Mouse (Mus musculus) MEL (cell line): ENCODE measurements around the gene 1700025G04Rik. TPM values are rescaled to one million over a fixed set of nuclear protein-coding genes. Genes with fewer than 3 reads are reported as not detected.

ENCODE experiments used
- DNase-seq: peaks from one replicate; pipeline ENCODE4 v3.0.0; 2011; ENCODE audit warnings: low read depth, low spot score
- H3K27ac ChIP-seq: 2 replicates; pipeline ENCODE4 v1.5.1; 2012; ENCODE audit warnings: low read depth, mild to moderate bottlenecking, control low read depth, low read length, moderate library complexity; ENCODE audit not compliant: control insufficient read depth
- H3K27me3 ChIP-seq, 2 experiments: fragments of 150-350 bp in 1 of 2; sonication (generic) in 1 of 2; 2 replicates each; pipeline ENCODE4 v1.6.1; 2012; ENCODE audit warnings: low read length in 2 of 2, mild to moderate bottlenecking in 2 of 2, improper control_type of control experiment in 1 of 2, moderate library complexity in 1 of 2; ENCODE audit not compliant: insufficient read depth in 2 of 2, control insufficient read depth in 1 of 2
- H3K36me3 ChIP-seq, 2 experiments: 2 replicates each; pipeline ENCODE4 v1.6.1; 2012 to 2014; ENCODE audit warnings: low read length in 2 of 2, improper control_type of control experiment in 1 of 2, inconsistent platforms in 1 of 2, mild to moderate bottlenecking in 1 of 2; ENCODE audit not compliant: insufficient read depth in 2 of 2, control insufficient read depth in 1 of 2
- H3K4me1 ChIP-seq, 2 experiments: fragments of 150-350 bp in 1 of 2; sonication (generic) in 1 of 2; 2 replicates each; pipeline ENCODE4 v1.6.1; 2012; ENCODE audit warnings: low read length in 2 of 2, improper control_type of control experiment in 1 of 2, mild to moderate bottlenecking in 1 of 2; ENCODE audit not compliant: insufficient read depth in 2 of 2, control insufficient read depth in 1 of 2
- H3K4me3 ChIP-seq, 2 experiments: fragments of 150-350 bp in 1 of 2; sonication (generic) in 1 of 2; 2 replicates each; pipeline ENCODE4 v1.5.1; 2012; ENCODE audit warnings: low read depth in 2 of 2, low read length in 2 of 2, mild to moderate bottlenecking in 2 of 2, moderate library complexity in 2 of 2, control low read depth in 1 of 2, improper control_type of control experiment in 1 of 2; ENCODE audit not compliant: control insufficient read depth in 1 of 2, insufficient read depth in 1 of 2
- H3K79me2 ChIP-seq: 2 replicates; pipeline ENCODE4 v1.6.1; 2012; ENCODE audit warnings: mild to moderate bottlenecking, low read length, moderate library complexity; ENCODE audit not compliant: control insufficient read depth, poor library complexity, insufficient read depth
- H3K9ac ChIP-seq: 2 replicates; pipeline ENCODE4 v1.6.1; 2012; ENCODE audit warnings: low read depth, mild to moderate bottlenecking, control low read depth, low read length, moderate library complexity; ENCODE audit not compliant: control insufficient read depth, poor library complexity, severe bottlenecking
- H3K9me3 ChIP-seq: fragments of 150-350 bp; sonication (generic); replicated peaks from 2 replicates; pipeline ENCODE4 v1.6.1; 2012; ENCODE audit warnings: mild to moderate bottlenecking, low read length, improper control_type of control experiment, moderate library complexity; ENCODE audit not compliant: insufficient read depth
- CTCF ChIP-seq, 3 experiments: IDR thresholded peaks in 2 of 3; conservative IDR thresholded peaks in 1 of 3; 2 replicates each; pipeline ENCODE4 v1.5.1; 2011 to 2012; ENCODE audit warnings: low read length in 3 of 3, low read depth in 2 of 3, mild to moderate bottlenecking in 2 of 3, improper control_type of control experiment in 1 of 3, inconsistent platforms in 1 of 3, mixed read lengths in 1 of 3, moderate library complexity in 1 of 3; ENCODE audit not compliant: control insufficient read depth in 1 of 3, insufficient read depth in 1 of 3, poor library complexity in 1 of 3, severe bottlenecking in 1 of 3
- E2F4 ChIP-seq: IDR thresholded peaks from 2 replicates; pipeline ENCODE4 v1.6.1; 2011; ENCODE audit warnings: low read depth, low read length, improper control_type of control experiment, borderline replicate concordance
- ELF1 ChIP-seq: IDR thresholded peaks from 2 replicates; pipeline ENCODE4 v1.6.1; 2014; ENCODE audit warnings: low read depth, mild to moderate bottlenecking, inconsistent platforms, low read length, improper control_type of control experiment, moderate library complexity
- GATA1 ChIP-seq: IDR thresholded peaks from 2 replicates; pipeline ENCODE4 v1.6.1; 2011; ENCODE audit warnings: low read depth, low read length, improper control_type of control experiment
- HCFC1 ChIP-seq: IDR thresholded peaks from 2 replicates; pipeline ENCODE4 v1.6.1; 2012; ENCODE audit warnings: low read depth, mild to moderate bottlenecking, inconsistent platforms, low read length, improper control_type of control experiment, moderate library complexity
- JUND ChIP-seq: IDR thresholded peaks from 2 replicates; pipeline ENCODE4 v1.6.1; 2011; ENCODE audit warnings: low read depth, mild to moderate bottlenecking, improper control_type of control experiment, low read length
- MAFK ChIP-seq: IDR thresholded peaks from 2 replicates; pipeline ENCODE4 v1.6.1; 2011; ENCODE audit warnings: low read depth, mild to moderate bottlenecking, low read length, improper control_type of control experiment, borderline replicate concordance
- MAX ChIP-seq: IDR thresholded peaks from 2 replicates; pipeline ENCODE4 v1.6.1; 2011; ENCODE audit warnings: low read length, improper control_type of control experiment
- MEF2A ChIP-seq: IDR thresholded peaks from 2 replicates; pipeline ENCODE4 v1.6.1; 2014; ENCODE audit warnings: low read depth, mild to moderate bottlenecking, inconsistent platforms, low read length, improper control_type of control experiment; ENCODE audit not compliant: poor library complexity, insufficient replicate concordance, severe bottlenecking; ENCODE audit errors: extremely low read depth
- MYB ChIP-seq: IDR thresholded peaks from 2 replicates; pipeline ENCODE4 v1.6.1; 2011; ENCODE audit warnings: mild to moderate bottlenecking, low read depth, low read length, improper control_type of control experiment
- MYC ChIP-seq: IDR thresholded peaks from 2 replicates; pipeline ENCODE4 v1.6.1; 2011; ENCODE audit warnings: low read depth, mild to moderate bottlenecking, low read length, improper control_type of control experiment, moderate library complexity
- NRF1 ChIP-seq: IDR thresholded peaks from 2 replicates; pipeline ENCODE4 v1.6.1; 2014; ENCODE audit warnings: low read depth, mild to moderate bottlenecking, inconsistent platforms, low read length, improper control_type of control experiment, moderate library complexity; ENCODE audit not compliant: poor library complexity, insufficient read depth, severe bottlenecking
- POLR2AphosphoS2 ChIP-seq: IDR thresholded peaks from 2 replicates; pipeline ENCODE4 v1.6.1; 2011; ENCODE audit warnings: low read length, improper control_type of control experiment
- RCOR1 ChIP-seq: IDR thresholded peaks from 2 replicates; pipeline ENCODE4 v1.6.1; 2012; ENCODE audit warnings: low read depth, mild to moderate bottlenecking, inconsistent platforms, low read length, improper control_type of control experiment
- SMC3 ChIP-seq: IDR thresholded peaks from 2 replicates; pipeline ENCODE4 v1.6.1; 2011; ENCODE audit warnings: low read depth, low read length, improper control_type of control experiment
- TCF12 ChIP-seq: IDR thresholded peaks from 2 replicates; pipeline ENCODE4 v1.6.1; 2014; ENCODE audit warnings: low read depth, mild to moderate bottlenecking, inconsistent platforms, low read length, improper control_type of control experiment, moderate library complexity
- USF2 ChIP-seq, 2 experiments: IDR thresholded peaks; 2 replicates each; pipeline ENCODE4 v1.6.1; 2011 to 2012; ENCODE audit warnings: improper control_type of control experiment in 2 of 2, low read length in 2 of 2, borderline replicate concordance in 1 of 2, inconsistent platforms in 1 of 2, low read depth in 1 of 2, mild to moderate bottlenecking in 1 of 2; ENCODE audit not compliant: insufficient read depth in 1 of 2
- ZMIZ1 ChIP-seq: IDR thresholded peaks from 2 replicates; pipeline ENCODE4 v1.6.1; 2012; ENCODE audit warnings: low read depth, mild to moderate bottlenecking, inconsistent platforms, low read length, improper control_type of control experiment, moderate library complexity
- polyA plus RNA-seq, 2 experiments: library from polyadenylated mRNA; stranded (reverse) in 1 of 2; unstranded in 1 of 2; fragments of >175 nt in 1 of 2; fragments of >200 nt in 1 of 2; gene quantifications; 2 replicates each; pipeline versions ENCODE4 v1.2.1 to v1.2.4; 2012; ENCODE audit warnings: low replicate concordance in 2 of 2, low read depth in 1 of 2; ENCODE audit not compliant: insufficient read length in 2 of 2, insufficient read depth in 1 of 2, missing spikeins in 1 of 2
- total RNA-seq: library from RNA; depleted of rRNA; stranded (reverse); fragments of 300-350 nt; gene quantifications from 2 replicates; pipeline ENCODE4 v1.2.3, GENCODE M21; 2012

Gene 1700025G04Rik
- total and polyA plus RNA-seq, 3 experiments: 0.04 to 0.91 TPM; not detected in 1

DNA sequence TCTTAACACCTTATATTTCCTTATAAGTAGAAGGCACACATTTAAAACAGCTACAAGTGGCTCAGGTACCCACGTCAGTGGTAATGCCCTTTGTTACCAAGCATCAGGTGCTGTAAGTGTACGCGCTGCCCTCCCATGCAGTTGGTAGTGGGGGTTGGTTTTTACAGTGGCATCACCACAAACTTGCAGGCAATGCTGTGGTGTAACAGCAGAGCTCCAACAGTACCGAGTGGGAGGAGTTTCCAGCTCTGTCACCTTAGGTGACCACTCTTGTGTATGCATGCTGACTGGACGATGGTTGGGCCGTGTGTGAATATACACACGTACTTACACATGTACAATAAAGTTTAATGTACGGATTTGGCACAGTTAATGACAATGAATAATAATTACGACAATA, 175.4 kb downstream of the 1700025G04Rik start:
- Histone ChIP-seq H3K9ac (no peak overlapping the region), H3K27ac (no peak overlapping the region), H3K4me1 (no peaks in the 10 kb centered on the region), H3K9me3 (no peaks in the 10 kb centered on the region), H3K36me3 (no peaks in the 10 kb centered on the region), H3K79me2 (no peaks in the 10 kb centered on the region), H3K27me3 (peaks cover 0 to 2% of the 10 kb centered on the region in 2 experiments; a peak in 2 of 4 replicates), H3K4me3 (no peak overlapping the region)
- TF ChIP-seq JUND (no peak), USF2 (IDR thresholded peaks at IDR 0.05; ENCODE audit: borderline replicate concordance in 1 of 2, insufficient read depth in 1 of 2, low read depth in 1 of 2, low read length in 2 of 2) (no peak), HCFC1 (no peak), MAFK (no peak), RCOR1 (no peak), SMC3 (no peak), CTCF (IDR thresholded peaks at IDR 0.05 in 2 of 3, conservative IDR thresholded peaks at IDR 0.05 in 1 of 3; ENCODE audit: control insufficient read depth in 1 of 3, insufficient read depth in 1 of 3, low read depth in 2 of 3, low read length in 3 of 3, poor library complexity in 1 of 3, severe bottlenecking in 1 of 3) (no peak), MEF2A (no peak), MAX (no peak), MYC (no peak), E2F4 (no peak), ZMIZ1 (no peak), ELF1 (no peak), TCF12 (no peak), NRF1 (no peak), GATA1 (no peak)
- DNase-seq: no peak

DNA sequence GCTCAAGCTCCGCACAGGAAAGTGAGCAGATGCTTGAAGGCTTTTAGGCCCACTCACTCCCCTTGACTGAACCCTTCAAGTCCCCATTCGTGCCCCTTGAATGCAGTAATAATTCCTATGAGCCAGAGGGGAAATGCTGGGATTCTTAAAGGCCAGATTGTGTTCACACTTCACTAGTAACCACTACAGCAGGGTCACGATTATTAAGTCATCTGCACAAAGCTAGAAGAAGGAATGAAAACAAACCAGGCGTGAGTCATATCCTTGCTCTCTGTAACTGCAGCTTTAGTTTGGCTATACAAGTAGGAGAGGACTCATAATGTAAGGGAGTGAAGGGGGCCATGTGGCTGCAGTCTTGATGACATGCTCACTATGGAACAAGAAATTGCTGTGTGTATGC, 182.9 kb downstream of the 1700025G04Rik start:
- DNase-seq: no peak
- Histone ChIP-seq H3K4me3 (no peak overlapping the region), H3K4me1 (no peaks in the 10 kb centered on the region), H3K9ac (no peak overlapping the region), H3K9me3 (no peaks in the 10 kb centered on the region), H3K27me3 (peaks cover 0 to 2% of the 10 kb centered on the region in 2 experiments; a peak in 2 of 4 replicates), H3K36me3 (no peaks in the 10 kb centered on the region), H3K79me2 (no peaks in the 10 kb centered on the region), H3K27ac (no peak overlapping the region)
- TF ChIP-seq MYB: no peak
- no peak for TF ChIP-seq CTCF (IDR thresholded peaks at IDR 0.05 in 2 of 3, conservative IDR thresholded peaks at IDR 0.05 in 1 of 3; ENCODE audit: control insufficient read depth in 1 of 3, insufficient read depth in 1 of 3, low read depth in 2 of 3, low read length in 3 of 3, poor library complexity in 1 of 3, severe bottlenecking in 1 of 3)
- TF ChIP-seq POLR2AphosphoS2: no peak
